Mouse (Mus musculus): ENCODE measurements at regions not wholly inside any gene's neighbourhood (a gene's known extent, or its start where the extent isn't known, plus 50 kb on each side); places are given as distances from the start of the nearest gene placed in this dataset.

DNA sequence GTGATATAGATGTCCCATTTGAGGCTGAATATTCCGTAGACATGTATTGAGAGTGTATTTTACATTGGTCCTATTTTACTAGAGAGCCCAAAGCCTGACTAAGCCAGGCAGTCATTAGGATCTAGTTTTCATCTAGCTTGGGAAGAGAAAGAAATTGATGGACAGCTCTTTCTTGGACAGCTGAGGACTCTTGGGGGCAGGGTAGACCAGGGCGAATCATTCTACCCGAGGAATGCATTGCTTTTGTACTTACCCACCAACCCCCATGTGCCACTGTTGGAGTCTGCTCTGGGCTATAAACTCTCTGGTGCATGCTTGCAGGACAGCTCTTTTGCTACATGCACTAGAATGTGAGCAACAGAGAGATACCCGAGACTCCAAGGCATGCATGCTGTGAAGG, 294.3 kb upstream of the Zfp507 start:
- TF ChIP-seq CTCF (IDR thresholded peaks at IDR 0.05; ENCODE audit: extremely low read depth, insufficient read depth, low read length) (no peak), POLR2A (IDR thresholded peaks at IDR 0.05; ENCODE audit: extremely low read depth, insufficient read depth, low read length) (no peak)
